Comparison of ENCODE assay signal across 16 mouse cellular contexts in the genomic region with DNA sequence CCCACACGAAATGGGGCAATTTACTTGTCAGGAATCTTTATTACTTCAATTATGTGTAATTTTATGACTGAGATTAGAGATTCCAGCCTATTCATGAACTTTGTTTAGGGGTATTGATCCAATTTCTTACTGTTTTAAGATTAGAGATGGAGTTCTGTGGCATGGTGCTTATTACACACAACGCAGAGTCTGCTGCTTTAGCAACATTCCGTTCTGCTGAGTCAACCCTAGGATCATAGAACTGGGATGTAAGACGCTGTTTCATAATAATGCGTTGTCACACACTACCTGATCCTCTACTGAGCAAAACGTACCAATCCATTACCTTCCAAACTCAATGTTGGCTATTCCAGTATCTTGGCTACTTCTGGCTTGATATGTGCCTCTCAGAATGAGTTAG.
"Had no signal": no experiment of that assay in that cellular context is flagged by ENCODE, and none has a peak within 500 bp of the region (broad histone marks: within the 10 kb centered on the region; RNA-seq: fewer than 3 reads in every experiment).

No protein-coding gene starts in this region.

- H3K4me1 ChIP-seq: neural tube, embryonic 13.5 days; neural tube, embryonic 15.5 days; stomach, embryonic 15.5 days had no signal

- DNase-seq: retina, postnatal 1 day; right cerebral cortex, adult 18-20 months; right cerebral cortex, postnatal 14 days; right cerebral cortex, postnatal 25 days; right cerebral cortex, postnatal 4 days; spleen, adult 18-20 months; thymus, adult 18-20 months; thymus, adult 2 months; thymus, postnatal 14 days; thymus, postnatal 25 days; thymus, postnatal 36 days; thymus, postnatal 4 days had no signal

- H3K27me3 ChIP-seq: neural tube, embryonic 13.5 days; neural tube, embryonic 15.5 days; stomach, embryonic 15.5 days had no signal

- H3K4me2 ChIP-seq: neural tube, embryonic 13.5 days; neural tube, embryonic 15.5 days; stomach, embryonic 15.5 days had no signal

- H3K9ac ChIP-seq: neural tube, embryonic 13.5 days; neural tube, embryonic 15.5 days; stomach, embryonic 15.5 days had no signal

- H3K4me3 ChIP-seq: neural tube, embryonic 13.5 days; neural tube, embryonic 15.5 days; stomach, embryonic 15.5 days had no signal

- H3K27ac ChIP-seq: neural tube, embryonic 13.5 days; neural tube, embryonic 15.5 days; stomach, embryonic 15.5 days; stomach, postnatal 0 days had no signal

- H3K36me3 ChIP-seq: neural tube, embryonic 13.5 days; neural tube, embryonic 15.5 days; stomach, embryonic 15.5 days had no signal

- H3K9me3 ChIP-seq: neural tube, embryonic 15.5 days; stomach, embryonic 15.5 days had no signal
